Mouse (Mus musculus): ENCODE data around the gene Alx3.
A peak's percentile ranks its signal among the peaks of the same experiment; 100 is the strongest.

Alx3 gene

DNA sequence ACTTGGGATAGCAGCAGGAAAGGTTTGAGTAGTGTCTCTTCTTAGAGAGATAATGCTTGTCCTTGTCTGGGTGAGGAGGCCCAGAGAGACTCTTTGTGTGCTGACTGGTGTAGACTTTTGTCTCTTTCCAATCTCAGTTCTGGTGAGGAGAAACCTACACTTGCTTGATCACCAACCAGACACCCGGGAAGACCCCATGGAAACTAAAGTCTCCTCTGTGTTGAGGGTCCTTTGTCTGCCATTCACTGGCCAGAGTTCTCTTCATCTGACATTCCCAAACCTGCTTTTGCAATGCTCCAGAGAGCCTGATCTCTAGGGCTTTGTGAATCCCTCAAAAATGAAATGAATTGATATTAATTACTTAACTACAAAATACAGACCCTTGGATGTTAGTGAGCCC is 10.9 kb upstream of the Alx3 start:
- no peak for DNase-seq

DNA sequence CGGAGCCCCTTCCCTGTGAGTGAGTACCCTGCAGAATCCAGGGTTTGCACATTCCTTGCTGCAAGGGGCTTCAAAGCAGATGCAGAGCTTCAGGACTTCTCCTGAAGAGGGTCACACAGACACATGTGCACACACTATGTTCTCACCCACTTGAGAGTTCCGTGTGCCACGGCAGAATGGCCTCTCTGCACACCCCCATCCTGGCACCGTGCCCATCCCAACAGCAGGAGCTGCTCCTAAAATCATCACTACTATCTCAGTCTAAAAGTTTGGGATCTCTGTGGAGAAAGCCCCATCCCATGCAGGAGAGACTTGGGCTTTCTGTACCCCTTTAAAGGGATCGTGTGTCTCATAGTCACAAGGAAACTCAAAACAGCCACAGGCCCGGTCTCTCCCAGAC is 8.3 kb upstream of the Alx3 start:
- peak in 1 of 2 experiments; percentile 45 for DNase-seq

DNA sequence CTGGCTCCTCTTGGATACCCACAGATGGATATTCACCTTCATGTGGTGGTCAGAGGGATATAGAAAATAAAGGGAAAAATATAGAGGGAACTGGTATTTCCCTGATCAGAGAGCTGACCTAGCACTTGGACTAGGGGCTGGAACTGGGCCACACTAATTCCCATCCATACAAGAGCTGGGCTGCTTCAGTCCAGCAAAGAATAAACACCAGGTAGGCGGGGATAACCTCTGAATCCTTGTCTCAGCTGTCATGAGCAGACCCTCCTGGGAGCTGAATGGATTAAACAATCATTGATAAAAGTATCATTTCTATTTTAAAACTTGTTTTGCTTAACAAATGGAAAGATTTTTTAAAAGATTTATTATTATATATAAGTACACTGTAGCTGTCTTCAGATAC is 3.2 kb upstream of the Alx3 start:
- no peak for DNase-seq

DNA sequence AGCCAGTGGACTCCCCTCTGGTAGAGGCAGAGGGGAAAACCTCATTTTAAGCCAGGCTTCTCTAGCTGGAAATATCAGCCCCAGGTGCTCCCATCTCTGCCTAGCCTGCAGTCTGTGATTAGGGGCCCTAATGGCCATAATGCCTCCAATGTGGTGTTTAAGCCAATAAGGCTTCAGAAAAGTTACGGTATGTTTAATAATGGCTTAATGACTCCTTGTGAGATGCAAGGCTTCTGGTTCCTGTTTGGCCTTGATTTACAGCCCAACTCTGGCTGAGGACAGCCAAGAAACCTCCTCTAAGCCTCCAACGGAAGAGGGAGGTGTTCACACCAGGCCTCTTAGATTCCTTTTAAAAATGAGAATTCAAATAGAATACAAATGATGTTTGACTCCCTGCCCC is 1.2 kb upstream of the Alx3 start:
- DNase-seq, result no peak

DNA sequence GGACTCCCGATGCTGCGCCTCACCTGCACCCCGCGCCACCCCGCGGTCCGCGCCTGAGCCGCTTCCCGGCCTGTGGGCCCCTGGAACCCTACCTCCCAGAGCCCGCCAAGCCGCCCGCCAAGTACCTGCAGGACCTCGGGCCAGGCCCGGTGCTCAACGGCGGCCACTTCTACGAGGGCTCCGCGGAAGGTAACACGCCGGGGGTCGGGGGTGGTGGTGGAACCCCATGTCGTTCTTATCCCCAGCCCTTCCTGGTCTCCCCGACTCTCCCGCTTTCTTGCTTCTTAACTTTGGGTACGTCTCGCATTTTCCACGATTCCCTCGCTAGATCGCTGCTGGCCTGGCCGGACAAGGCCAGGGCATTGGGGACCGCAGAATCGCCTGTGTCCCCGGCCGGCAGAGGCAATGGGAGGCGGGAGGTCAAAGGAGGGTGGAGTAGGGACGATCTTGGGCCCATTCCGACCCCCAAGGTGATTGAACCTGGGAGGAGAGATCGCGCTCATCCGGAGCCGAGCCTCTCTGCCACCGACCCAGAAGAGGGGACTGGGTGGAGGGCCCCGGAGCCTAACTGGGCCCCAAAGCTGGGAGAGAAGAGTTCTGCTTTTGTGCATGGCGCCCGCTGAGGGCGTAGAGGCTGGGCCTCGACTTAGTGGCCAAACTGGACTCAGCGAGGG is 570 bp downstream of the Alx3 start:
- DNase-seq, result peak in 1 of 2 experiments; percentile 58

DNA sequence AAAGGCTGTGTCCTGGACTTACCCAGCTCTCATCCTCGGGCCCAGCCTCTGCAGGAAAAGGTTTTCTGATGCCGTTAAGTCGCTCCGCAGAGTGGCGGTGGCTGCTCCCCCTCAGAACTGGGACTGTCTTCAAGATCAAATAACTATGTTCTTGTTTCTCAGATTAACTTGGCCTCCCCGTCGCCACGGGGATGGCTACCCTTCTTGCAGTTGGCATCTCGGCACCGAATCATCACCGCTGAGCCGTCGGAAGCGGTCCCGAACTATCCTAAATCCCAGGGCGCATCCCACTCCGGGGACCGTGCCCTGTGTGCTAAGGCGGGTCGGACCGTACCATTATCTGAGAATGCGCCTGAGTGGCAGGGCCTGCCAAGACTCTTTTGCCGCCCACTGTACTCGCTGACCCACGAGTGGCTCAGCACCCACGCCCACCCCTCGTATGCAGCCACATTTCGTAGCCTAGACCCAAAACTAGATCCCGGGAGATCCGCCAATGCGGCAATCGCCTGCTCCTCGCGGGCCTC is 1.2 kb downstream of the Alx3 start:
- no peak for DNase-seq

DNA sequence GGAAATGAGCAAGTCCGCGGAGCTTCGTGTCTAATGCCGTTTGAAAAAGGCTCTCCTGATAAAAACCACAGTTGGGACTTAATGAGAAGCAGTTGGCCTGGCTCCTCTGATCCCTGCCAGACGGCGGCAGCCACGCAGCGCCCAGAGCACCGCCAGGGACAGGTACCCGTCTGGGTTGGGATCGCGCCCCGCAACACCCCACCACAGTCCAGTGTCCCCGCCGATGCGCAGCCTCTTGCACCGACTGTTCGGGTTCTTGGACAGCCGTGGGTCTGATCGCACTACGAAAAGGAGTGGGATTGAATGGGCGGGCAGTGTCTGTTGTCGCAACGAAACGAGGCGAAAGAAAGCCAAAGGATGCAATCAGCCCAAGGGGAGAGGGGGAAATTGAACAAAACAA is 1.7 kb downstream of the Alx3 start:
- peak; percentile 58 to 68 for DNase-seq

DNA sequence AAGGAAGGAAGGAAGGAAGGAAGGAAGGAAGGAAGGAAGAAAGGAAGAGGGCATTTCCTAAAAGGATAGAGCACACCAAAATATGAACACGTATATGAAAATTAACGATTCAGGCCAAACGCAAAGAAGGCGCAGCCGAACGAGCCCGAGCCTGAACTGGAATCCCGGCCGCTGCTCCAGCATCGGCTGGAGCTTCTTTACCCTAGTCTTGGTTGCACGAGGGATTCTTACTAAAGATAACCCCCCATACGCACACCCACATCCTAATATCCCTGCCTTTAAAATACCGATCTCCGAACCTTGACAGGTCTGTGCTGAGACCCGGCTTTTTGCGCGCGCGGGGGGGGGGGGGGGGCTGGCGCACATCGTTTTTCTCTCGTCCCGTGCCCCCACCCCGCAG is 2.3 kb downstream of the Alx3 start:
- DNase-seq, result no peak

DNA sequence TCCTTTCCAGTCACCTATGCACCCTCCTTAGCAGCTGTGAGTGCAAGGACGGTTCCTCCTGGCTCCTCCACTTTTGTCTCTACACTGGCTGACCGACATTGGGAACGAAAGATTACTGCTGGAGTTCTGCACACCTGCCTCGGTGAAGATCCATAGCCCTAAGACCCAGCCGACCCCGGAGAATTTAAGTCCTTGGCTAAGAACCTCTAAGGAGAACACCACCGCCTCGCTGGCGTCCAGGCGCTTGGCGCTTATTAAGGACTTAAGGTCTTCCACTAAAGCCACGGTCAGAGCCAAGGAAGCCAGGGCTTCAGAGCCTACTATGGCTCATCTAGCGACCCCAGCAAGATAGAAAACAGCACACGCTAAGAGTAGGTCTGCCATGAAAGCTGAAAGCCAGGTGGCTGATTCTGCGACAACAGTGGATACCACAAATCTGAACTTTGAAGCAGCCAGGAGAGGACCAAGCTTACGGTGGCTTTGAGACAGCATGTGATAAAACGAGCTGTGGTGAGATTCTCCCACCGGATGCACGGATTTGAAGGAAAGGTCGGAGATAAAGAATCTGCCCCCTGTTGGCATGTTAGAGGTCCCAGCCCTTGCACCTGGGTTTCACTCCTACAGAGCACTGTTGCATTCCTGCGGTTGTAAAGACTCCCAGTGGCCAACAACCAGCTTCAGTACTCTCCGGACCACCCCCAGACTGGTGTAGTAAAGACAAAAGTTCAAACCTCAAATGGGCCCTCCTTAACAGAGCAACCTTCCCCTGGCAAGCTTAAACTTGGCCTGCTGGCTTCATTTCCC is 3.0 kb downstream of the Alx3 start:
- DNase-seq, result no peak

DNA sequence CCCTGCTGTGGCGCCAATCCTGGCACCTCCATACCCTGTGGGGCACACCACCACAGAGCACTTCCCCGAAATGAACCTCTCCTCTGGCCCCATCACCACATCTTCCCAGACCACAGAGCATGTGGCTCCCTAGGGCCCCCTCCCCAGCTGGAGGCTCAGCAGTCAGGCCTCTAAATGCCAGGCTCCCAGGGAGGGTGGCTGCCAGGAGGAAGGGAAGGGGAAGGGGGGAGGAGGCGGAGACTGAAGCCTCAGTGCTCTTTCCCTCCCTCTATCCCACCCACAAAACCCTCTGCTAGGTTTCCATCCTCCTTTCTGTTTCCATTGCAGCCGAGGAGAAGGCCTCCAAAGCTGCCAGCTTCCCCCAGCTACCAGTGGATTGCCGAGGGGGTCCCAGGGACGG is 5.3 kb downstream of the Alx3 start:
- no peak for DNase-seq

DNA sequence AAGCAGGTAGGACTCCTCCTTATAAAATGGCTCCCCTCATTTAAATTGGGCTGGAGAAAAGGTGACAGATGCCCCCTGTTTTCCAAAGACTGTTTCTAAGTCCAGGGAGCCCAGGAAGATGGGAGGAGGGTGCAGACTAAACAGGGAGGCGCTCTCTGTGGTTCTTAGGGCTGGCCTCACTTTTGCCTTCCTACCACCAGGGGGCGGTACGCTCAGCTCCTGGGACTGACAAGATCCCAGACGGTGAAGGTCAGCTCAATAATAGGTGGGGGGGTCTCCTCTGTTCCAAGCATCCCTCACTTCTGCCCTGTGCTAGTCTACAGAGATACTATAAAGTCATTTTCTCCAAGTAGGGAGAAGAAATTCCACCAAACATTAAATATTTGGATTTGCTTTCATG is 10.5 kb downstream of the Alx3 start:
- peak; percentile 82 to 85 for DNase-seq

DNA sequence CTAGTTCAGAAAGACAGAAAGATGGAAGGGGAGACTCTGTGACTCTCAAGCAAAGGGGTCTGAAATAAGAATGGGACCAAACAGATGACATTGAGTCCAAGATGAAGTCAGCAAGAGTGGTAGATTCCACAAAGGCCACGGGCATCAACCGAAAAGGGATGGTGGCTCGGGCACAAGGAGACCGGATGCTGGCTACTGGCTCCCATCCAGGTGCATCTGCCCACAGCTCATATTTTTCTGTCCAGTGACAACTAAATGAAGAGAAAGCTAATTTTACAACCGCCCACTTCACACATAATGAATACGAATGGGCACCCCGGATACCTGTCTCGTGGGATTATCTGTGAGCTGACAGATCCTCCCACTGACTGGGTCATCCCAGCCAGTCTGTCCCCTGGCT is 12.4 kb downstream of the Alx3 start:
- DNase-seq, result peak; percentile 55 to 60

DNA sequence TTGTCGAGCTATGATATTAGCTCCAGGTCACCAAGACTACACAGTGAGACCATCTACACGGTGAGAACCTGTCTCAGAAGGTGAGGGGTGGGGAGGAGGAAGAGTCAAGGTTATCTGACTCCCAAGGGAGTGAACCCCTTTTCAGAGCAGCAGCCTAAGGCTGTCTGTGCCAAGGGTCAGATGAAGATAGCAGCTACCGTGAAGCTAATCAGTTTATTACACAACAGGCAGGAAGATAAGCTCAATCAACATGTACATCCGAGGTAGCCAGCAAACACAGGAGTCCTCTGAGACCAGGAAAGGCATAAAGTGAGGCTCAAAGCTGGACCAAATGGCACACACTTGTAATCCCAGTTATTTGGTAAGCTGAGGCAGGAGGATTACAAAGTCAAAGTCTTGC is 14.0 kb downstream of the Alx3 start:
- DNase-seq, result no peak

DNA sequence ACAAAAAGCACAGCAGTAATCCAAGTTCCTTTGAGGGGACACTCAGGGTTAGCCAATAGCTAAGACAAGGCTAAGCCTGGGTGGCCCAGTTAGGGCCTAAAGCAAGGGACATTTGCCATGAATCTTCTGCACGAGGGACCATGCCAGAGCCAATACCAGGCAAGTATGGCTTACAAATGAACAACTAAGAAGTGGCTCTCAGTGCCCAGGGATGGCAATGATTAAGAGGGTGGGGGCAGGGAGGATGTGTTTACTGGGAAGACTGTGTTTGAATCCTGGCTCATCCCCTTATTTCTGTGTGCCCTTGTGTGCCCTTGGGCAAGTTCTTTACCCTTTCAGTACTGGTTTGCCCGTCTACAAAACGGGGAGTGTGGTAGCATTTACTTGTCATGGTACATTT is 14.5 kb downstream of the Alx3 start:
- peak; percentile 32 to 45 for DNase-seq

DNA sequence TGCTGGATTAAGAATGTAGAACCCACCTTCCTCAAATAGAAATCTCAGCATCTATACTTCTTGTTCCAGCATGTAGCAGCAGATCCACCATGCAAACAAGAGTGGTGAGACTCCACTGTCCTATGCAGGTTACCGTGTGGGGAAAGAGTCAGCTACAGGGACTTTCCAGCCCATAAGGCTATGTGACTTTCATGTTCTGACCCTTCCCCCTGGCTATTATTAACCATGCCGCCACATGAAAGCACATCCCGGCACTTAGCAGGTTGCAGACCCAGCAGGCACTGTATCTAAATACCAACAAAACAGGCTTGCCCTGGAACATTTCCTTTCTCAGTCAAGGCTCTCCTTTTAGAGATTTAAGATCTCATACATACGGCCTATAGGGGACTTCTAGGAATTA is 16.6 kb downstream of the Alx3 start:
- DNase-seq, result no peak

DNA sequence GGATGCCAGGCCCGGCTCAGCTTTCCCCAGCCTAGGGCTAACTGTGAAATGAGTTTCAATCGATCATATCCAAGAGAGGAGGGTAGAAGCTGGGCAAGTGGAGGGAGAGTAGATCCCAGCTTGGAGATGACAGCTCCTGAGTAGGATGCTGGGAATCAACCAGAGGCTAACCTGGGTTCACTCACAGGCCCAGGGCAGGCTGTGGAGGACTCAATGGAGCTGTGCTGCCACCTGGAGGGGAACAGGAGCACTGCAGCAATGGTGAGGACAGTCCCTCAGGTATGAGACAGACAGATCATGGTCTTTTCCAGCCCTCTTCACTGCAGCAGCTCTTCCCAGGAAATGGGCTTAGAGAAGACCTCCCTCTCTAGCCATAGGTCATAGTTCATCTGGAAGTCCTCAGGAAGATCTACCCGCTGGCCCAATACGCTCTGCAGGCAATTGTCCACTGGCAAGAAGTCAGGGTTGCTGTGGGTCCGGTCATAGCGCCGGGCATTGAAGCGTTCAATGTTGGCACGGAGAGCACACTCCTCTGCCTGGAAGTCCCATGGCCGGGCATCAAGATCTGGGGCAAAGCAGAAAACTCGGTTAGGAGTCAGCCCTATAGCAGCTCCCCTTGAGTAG is 18.2 kb downstream of the Alx3 start:
- DNase-seq, result peak; percentile 91 to 92

DNA sequence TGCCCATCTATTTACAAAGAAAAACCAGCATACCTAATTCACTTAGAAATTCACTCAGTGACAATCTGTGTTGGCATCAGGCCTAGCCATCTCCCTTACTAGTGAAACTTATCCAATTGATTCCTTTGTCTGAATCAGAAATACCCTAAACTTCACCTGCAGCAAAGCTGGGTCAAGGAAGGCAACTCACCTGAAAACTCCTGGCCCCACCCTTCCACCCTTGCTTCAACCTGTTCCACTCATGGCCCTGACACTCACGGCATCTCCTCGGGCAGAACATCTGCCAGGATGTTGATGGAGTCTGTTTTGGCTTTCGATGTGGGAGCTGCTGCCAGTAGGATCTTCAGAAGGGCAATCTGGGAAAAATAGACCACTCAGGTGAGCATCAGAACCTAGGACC is 23.0 kb downstream of the Alx3 start:
- no peak for DNase-seq

DNA sequence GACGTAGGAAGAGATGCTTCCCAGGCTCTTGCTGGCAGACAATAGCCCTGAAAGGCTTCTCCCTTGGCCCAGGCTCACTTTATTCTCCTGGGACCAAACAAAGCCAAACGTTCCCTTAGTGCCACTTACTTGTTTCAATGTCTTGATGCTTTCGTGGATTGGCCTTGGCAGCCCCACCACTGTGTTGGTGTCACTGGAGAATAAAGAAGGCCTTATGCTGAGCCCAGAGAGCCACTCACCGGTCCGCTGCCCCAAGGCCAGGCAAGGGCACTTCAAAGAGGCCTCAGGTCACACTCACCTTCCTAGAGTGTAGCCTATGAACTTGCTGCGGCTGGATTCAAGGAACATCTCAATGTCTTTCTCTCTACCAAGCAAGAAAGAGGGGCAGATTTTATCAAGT is 25.1 kb downstream of the Alx3 start:
- no peak for DNase-seq

DNA sequence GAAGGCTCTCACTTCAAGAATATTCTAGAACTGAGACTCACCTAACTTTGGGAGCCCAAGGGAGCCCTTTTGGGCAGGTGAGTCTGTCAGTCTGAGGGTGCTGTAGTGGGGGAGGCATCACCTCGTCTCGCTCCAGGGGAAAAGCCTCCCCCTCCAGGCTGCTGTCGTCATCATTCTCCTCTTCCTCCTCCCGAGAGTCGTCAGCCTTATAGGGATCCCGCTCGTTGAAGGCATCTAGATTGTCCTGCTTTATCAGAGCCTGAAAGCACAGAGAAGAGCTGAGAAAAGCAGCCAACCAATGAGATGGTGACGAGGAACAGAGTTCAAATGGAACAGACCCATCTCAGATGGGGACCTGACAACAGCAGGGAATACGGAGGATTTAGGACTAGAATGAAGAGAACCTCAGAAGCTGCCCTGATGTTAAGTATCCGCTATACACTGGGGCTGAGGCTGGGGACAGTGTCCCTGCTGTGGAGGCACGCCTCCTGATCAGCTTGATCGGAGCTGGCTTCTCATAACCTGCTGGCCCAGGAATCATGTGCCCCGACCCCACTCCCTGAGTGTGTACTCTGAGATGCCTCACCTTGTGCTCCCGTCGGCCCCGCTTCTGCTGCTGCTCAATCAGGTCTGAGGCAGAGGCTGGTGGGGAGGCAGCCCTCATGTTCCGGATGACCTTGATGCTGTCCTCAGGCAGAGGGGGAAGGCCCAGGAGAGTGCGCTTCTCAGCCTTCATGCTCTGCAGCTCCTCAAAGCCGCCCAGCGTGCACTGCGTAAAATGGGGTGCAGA is 26.6 kb downstream of the Alx3 start:
- DNase-seq, result no peak

DNA sequence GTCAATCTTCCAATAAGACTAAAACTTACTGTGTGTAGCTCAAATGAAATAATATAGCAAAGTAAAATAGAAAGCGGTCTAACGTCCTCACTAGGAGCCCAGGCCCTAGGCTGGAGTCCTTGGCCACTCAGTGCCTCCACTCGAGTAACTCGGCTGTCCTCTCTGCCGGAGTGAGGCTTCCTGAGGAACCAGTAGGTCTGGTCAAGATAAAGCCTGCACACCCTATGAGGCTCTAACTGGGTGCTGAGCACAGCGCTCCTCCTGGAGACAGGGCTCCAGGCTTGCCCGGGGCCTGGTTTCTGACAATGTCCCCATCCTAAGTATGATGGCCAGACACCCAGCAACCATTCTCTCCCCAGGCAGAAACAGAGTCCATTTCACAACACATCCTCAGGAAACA is 27.7 kb downstream of the Alx3 start:
- no peak for DNase-seq

DNA sequence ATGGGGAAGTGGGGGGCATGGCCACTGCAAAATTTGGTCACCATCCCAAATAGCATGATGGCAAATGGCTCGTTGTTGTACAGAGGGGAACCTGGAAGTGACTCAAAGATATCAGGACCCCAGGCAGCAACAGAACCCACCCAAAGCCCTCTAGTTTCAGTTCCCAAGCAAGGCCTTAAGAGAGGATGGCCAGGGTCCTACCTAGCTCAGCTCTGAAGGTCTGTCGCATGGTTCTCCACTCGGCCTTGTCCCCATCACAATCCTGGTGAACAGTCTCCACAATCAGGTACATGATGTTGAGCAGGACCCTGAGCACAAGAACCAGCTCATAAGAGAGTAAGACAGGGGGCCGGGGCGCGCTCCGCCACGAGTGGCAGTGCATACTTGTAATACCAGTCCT is 29.6 kb downstream of the Alx3 start:
- DNase-seq, result no peak

DNA sequence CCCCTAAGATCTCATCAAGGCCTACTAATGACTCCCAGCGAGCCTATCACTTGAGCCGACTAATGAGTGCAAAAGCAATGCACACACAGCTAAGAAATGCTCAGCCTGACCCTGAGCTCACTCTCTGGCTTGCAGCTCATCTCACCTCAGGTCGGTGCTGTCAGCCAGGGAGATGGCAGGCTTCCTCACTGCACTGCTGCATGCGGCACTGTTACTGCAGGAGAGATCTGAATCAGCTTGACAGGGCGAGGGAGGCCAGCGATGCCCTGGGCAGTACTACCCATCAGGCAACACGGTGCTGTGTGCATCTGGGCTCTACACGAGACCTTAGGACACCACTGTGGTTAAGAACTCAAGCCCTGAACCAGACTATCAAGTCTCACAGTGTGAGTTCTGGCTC is 30.7 kb downstream of the Alx3 start:
- DNase-seq, result no peak

DNA sequence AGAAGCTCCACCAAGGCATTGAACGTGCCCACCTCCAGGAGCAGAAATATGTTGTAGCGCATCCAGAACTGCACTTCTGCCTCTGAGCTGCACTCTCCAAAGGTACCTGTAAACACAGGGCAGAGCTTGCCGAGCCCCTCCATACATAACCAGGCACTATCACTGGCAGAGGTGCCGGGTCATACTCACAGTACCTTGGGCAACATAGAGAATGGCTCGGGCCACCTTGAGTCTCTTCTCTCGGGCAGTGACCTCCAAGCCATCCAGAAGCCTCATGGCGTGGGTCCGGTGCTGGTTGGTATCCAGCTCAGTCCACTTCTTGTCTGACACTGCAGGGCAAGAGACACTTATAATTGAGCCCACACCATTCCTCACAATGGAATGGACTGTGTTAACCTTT is 31.9 kb downstream of the Alx3 start:
- no peak for DNase-seq

All from cerebellum, postnatal 10 days (tissue).